Mouse (Mus musculus): Measurements from ENCODE around the gene Gm20498.
A peak's percentile ranks its signal among the peaks of the same experiment; 100 is the strongest.

DNA sequence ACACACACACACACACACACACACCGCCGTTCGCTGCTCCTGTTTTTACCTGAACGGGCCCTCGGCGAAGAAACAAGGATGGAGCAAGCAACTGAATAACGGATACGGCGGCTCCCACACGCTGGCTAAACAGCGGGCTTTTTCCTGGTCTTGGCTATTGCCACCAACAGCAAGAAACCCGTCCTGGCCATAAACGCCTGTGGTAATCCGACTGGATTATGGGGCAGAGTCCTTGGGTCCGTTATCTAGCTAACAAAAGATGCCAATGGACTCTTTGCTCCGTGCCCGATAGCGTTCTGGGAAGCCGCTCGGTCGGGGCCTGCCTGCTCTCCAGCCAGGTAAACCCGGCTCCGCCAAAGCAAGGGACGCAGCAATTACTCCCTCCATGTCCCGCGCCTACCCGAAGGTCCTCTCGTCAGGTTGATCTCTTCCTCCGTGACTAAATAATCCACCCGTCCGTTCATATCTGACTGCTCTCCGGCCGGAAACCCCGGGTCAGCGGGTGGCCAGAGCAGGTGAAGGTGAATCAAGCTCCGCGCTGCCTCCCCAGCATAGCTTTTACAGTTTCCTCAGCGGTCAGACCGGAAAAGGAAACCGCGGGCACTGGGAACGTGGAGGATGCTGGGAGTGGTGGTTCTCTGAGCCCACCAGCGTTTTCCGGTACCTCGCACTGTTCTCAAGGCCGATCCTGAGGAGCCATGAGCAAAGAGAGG, at the start of gene Gm20498, which contains the start of gene Synj2bp:
- TF ChIP-seq CTCF (IDR thresholded peaks at IDR 0.05; ENCODE audit: extremely low read depth, insufficient read depth, insufficient read length, insufficient replicate concordance), result no peak
- peak; percentile 28; the same call in 1 of the 2 replicates for TF ChIP-seq POLR2A (IDR thresholded peaks at IDR 0.05; ENCODE audit: low read depth, low read length)

Data from spleen, adult 2 months (tissue).